Mouse (Mus musculus): Measurements from ENCODE around the gene Eif5a.

- no peak for TF ChIP-seq CTCF (conservative IDR thresholded peaks at IDR 0.05; ENCODE audit: insufficient read depth, insufficient read length, low read depth, low read length)
- no peak for TF ChIP-seq POLR2A (IDR thresholded peaks at IDR 0.05; ENCODE audit: low read depth, low read length)
Measured at GRCm38 (mm10) chr11:69935137-69935879, 13.6 kb upstream of the Eif5a start, which contains the start of gene Ybx2.

Data from kidney, adult 2 months (tissue).